Mouse (Mus musculus) fat pad, adult 2 months (tissue): ENCODE data around the gene Slc25a28.

Experiments used
- DNase-seq: peaks from one replicate; pipeline ENCODE4 v3.0.0-alpha.2; 2011; ENCODE audit warnings: low read depth, low spot score; ENCODE audit errors: extremely low read depth

Slc25a28 gene

GRCm38 (mm10) chr19:43678467-43679003, 3.9 kb upstream of the Slc25a28 start:
- DNase-seq = no peak

- no peak for DNase-seq
These were observed 1.1 kb upstream of the Slc25a28 start for GRCm38 (mm10) chr19:43675525-43676400.

- no peak for DNase-seq
These were observed 378 bp downstream of the Slc25a28 start for GRCm38 (mm10) chr19:43674316-43674689.

GRCm38 (mm10) chr19:43673513-43674315, 967 bp downstream of the Slc25a28 start:
- DNase-seq = no peak

GRCm38 (mm10) chr19:43671054-43671453, 3.6 kb downstream of the Slc25a28 start:
- DNase-seq = no peak

GRCm38 (mm10) chr19:43669136-43669759, 5.4 kb downstream of the Slc25a28 start:
- no peak for DNase-seq

- no peak for DNase-seq
These were observed 7.3 kb downstream of the Slc25a28 start for GRCm38 (mm10) chr19:43667430-43667809.

- DNase-seq = no peak
These were observed 7.8 kb downstream of the Slc25a28 start for GRCm38 (mm10) chr19:43666661-43667429.

- no peak for DNase-seq
These were observed 9.1 kb downstream of the Slc25a28 start for GRCm38 (mm10) chr19:43665441-43666048.

GRCm38 (mm10) chr19:43663471-43663870, 11.2 kb downstream of the Slc25a28 start:
- no peak for DNase-seq

GRCm38 (mm10) chr19:43662176-43662967, 12.3 kb downstream of the Slc25a28 start:
- no peak for DNase-seq

- no peak for DNase-seq
These were observed 13.9 kb downstream of the Slc25a28 start for GRCm38 (mm10) chr19:43660774-43661173.

- DNase-seq = no peak
These were observed 15.0 kb downstream of the Slc25a28 start for GRCm38 (mm10) chr19:43659632-43660031.

GRCm38 (mm10) chr19:43655735-43656492, 18.8 kb downstream of the Slc25a28 start:
- no peak for DNase-seq

- DNase-seq = no peak
These were observed 23.4 kb downstream of the Slc25a28 start for GRCm38 (mm10) chr19:43651241-43651785.

GRCm38 (mm10) chr19:43648343-43648742, 26.3 kb downstream of the Slc25a28 start:
- no peak for DNase-seq

- no peak for DNase-seq
These were observed 27.4 kb downstream of the Slc25a28 start for GRCm38 (mm10) chr19:43647261-43647660.

GRCm38 (mm10) chr19:43646852-43647251, 27.8 kb downstream of the Slc25a28 start:
- DNase-seq = no peak
